Mouse (Mus musculus) adrenal gland, adult (tissue): ENCODE measurements around the gene Olfr656.

Experiments
- DNase-seq, 2 experiments: peaks; one replicate each; pipeline ENCODE4 v3.0.0; 2022 to 2023; ENCODE audit warnings: low spot score in 1 of 2; ENCODE audit not compliant: inconsistent age in 2 of 2

The Olfr656 gene

GRCm38 (mm10) chr7:104613655-104614054, at the start of gene Olfr656:
Gene Olfr656 (plus strand): TSS chr7:104613955.
- DNase-seq = no peak

GRCm38 (mm10) chr7:104577014-104577413, 36.7 kb upstream of the Olfr656 start, which contains the start of gene Olfr653:
Gene Olfr653 (plus strand): TSS chr7:104577314.
- DNase-seq = no peak

DNA sequence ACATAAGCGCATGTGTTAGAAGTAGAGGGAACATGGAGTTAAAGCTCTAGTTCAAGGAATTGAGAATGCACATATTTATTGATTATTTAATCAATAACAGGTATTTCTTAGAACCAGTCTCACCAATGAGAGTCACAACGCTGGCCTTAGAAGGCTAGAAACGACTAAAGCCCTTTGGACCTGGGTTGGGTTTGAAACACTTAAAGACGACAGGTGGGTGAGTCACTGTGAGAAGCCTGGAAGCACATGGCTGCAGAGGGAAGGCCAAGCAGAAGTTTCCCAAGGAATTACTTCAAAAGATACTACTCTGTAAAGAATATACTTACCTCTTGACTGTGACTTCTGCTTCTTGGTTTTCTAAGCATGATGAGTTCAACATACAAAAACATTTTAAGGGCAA, 32.9 kb upstream of the Olfr656 start:
- DNase-seq = no peak

DNA sequence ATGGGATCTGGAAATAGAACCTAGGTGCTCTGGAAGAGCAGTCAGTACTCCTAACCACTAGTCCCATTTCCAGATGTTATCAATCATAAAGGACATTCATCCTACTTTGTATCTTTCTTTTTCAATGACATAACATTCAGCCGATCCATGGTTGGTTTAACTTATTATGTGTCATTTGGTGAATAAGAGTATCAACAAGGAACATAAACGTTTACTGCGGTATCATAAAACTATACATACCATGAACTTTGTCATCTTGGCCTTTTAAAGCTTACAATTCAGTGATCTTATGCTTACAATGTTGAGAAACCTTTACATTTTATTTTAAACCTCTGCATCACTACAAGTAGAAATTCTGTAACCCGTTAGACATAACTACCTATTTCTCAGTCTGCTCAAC, 32.3 kb upstream of the Olfr656 start:
- no peak for DNase-seq

DNA sequence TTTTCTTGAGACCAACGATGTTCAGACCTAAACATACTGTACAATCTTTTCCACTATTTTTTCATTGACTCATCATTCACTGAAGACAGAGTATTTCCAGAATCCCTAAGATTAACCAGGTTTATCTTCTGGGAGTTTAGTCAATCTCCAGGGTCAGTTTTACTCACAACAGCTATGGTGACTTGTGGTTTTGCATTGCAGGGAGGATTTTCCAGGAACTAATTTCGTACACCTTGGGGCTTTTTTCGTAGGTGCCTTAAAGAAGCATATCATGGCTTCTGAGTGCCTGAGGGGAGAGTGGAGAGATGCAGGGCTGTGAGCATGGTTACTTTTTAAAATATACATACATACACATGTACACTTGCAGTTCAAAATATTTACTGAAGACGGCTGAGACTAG, 27.0 kb upstream of the Olfr656 start, which contains the start of gene Olfr654:
Gene Olfr654 (plus strand): TSS at position 301 of the 400 bp plus-strand sequence.
- no peak for DNase-seq

- no peak for DNase-seq
Measured at GRCm38 (mm10) chr7:104588274-104588673, 25.5 kb upstream of the Olfr656 start.

DNA sequence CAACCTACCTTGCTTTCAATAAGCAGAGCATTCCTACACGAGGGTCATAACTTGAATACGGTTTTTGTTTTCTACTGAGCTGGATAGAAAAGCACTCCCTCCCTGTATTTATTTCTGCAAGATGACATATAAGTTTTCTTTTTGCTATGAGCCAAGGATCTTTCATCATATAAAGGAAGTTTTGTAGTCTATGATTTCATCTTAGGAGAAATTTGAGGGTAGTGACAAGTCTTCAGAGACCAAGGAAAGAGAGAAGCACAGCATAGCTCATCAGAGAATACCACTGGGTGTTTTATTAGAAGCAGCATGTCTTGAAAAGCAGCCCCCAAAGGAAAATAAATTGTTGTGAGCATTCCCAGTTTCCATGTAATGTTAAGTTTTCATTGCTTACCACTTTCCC, 12.1 kb upstream of the Olfr656 start, which contains the start of gene Olfr655:
Gene Olfr655 (minus strand): TSS at position 101 of the 400 bp plus-strand sequence.
- no peak for DNase-seq

GRCm38 (mm10) chr7:104603173-104603572, 10.6 kb upstream of the Olfr656 start:
- DNase-seq = peak; percentile 43 to 70

GRCm38 (mm10) chr7:104604727-104605126, 9.0 kb upstream of the Olfr656 start:
- no peak for DNase-seq

DNA sequence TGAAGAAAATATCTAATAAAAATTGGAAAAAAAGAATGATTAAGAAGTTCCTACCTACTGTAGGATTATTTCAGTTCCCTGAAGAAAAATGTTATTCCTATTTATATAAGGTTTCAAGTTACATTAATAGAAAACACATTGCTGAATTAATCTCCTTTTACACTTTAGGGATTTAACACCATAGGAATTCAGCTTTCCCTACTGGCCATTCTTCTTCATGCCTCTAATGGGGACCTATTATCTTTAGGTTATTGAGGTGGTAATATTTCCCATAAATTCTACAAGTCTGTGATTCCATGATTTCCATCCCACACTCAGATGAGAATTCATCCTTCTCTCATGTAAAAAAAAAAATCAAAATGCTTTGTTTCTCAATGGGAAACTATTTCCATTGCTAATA, 10.7 kb downstream of the Olfr656 start, which contains the start of gene Olfr657:
Gene Olfr657 (plus strand): TSS at position 301 of the 400 bp plus-strand sequence.
- no peak for DNase-seq

DNA sequence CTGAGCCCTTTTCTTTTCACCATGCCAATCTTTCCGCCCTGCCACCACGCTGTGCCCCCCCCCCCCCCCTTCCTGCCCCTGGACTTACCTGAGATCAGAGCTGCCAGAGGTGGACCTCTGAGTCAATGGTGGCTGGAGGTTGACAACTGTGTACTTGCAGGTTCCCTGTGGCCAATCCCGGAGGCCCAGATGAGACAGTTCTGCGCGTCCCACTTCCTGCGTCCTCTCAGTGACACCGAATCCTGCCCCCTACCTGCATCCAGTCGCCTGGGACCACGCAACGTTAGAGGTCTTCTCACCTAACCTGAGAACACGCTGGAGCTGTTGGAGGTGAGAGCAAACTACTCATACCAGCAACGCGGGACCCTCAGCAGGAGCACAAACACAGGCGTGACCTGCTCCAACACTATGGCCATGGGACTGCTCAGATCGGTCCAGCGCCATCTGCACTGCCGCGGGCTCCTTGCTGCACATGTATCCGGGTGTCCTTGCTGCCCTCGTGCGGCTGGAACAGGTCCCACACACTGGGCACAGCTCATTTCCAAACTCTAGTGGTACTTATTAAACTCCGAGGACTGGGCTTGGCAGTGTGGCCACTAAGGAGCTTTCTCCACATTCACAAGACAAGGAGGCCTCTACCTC, 33.2 kb downstream of the Olfr656 start, which contains the start of gene Olfr658:
Gene Olfr658 (minus strand): TSS at position 465 of the 642 bp plus-strand sequence.
- DNase-seq = peak; percentile 35 to 67

- DNase-seq = no peak
Measured at GRCm38 (mm10) chr7:104666453-104666852, 52.7 kb downstream of the Olfr656 start, which contains the start of gene Olfr659. Gene Olfr659 (plus strand): TSS chr7:104666753.
